Mouse (Mus musculus) liver, embryonic 14.5 days (tissue): ENCODE data around the gene Mmp9. TPM values are rescaled to one million over a fixed set of nuclear protein-coding genes. Genes with fewer than 3 reads are reported as not detected.

ENCODE experiments used
- ATAC-seq: fragments of 200-750 bp; cut with Nextera tagmentation; 2 replicates; pipeline ENCODE4 v1.8.0; 2017; ENCODE audit warnings: moderate number of reproducible peaks, mild to moderate bottlenecking, moderate library complexity; ENCODE audit not compliant: insufficient read depth
- DNase-seq, 3 experiments: peaks; one replicate each; pipeline ENCODE4 v3.0.0-alpha.2; 2012 to 2013; ENCODE audit warnings: low read depth in 3 of 3, low spot score in 3 of 3
- H3K27ac ChIP-seq: fragments of 300-500 bp; sonication (generic); 2 replicates; pipeline ENCODE4 v1.5.1; 2014; ENCODE audit warnings: moderate library complexity, mild to moderate bottlenecking, control low read depth, inconsistent platforms
- H3K27me3 ChIP-seq: fragments of 300-500 bp; sonication (generic); 2 replicates; pipeline ENCODE4 v1.6.1; 2014; ENCODE audit warnings: mild to moderate bottlenecking, low read length, moderate library complexity; ENCODE audit not compliant: control insufficient read depth, insufficient read depth
- H3K36me3 ChIP-seq: fragments of 300-500 bp; sonication (generic); replicated peaks from 2 replicates; pipeline ENCODE4 v1.6.1; 2014; ENCODE audit warnings: low read depth; ENCODE audit not compliant: control insufficient read depth, insufficient read depth
- H3K4me1 ChIP-seq, 2 experiments: fragments of 200-500 bp in 1 of 2; fragments of 300-500 bp in 1 of 2; sonication (generic) in 1 of 2; replicated peaks; 2 replicates each; pipeline ENCODE4 v1.6.1; 2012 to 2014; ENCODE audit warnings: antibody characterized with exemption in 1 of 2, inconsistent platforms in 1 of 2, low read length in 1 of 2; ENCODE audit not compliant: control insufficient read depth in 2 of 2, insufficient read depth in 2 of 2
- H3K4me2 ChIP-seq: fragments of 300-500 bp; sonication (generic); 2 replicates; pipeline ENCODE4 v1.6.1; 2014; ENCODE audit warnings: low read depth, mild to moderate bottlenecking, control low read depth, moderate library complexity
- H3K4me3 ChIP-seq, 2 experiments: fragments of 200-500 bp in 1 of 2; fragments of 300-500 bp in 1 of 2; sonication (generic) in 1 of 2; 2 replicates each; pipeline ENCODE4 v1.5.1; 2012 to 2014; ENCODE audit warnings: low read depth in 2 of 2, low read length in 2 of 2, mild to moderate bottlenecking in 2 of 2, control low read depth in 1 of 2, inconsistent platforms in 1 of 2, moderate library complexity in 1 of 2; ENCODE audit not compliant: insufficient read depth in 1 of 2
- H3K9ac ChIP-seq: fragments of 300-500 bp; sonication (generic); replicated peaks from 2 replicates; pipeline ENCODE4 v1.6.1; 2014; ENCODE audit warnings: mild to moderate bottlenecking, control low read depth, moderate library complexity
- H3K9me3 ChIP-seq: fragments of 300-500 bp; sonication (generic); 2 replicates; pipeline ENCODE4 v1.6.1; 2016; ENCODE audit warnings: low read length, mixed read lengths; ENCODE audit not compliant: control insufficient read depth
- CTCF ChIP-seq: IDR thresholded peaks from 2 replicates; pipeline ENCODE4 v1.5.1; 2016; ENCODE audit warnings: antibody characterized with exemption, low read depth, control low read depth
- EP300 ChIP-seq: IDR thresholded peaks from 2 replicates; pipeline ENCODE4 v1.6.1; 2016; ENCODE audit warnings: antibody characterized with exemption, low read depth
- WGBS: fragments of 180-500 bp; shearing (Covaris S2); extraction: QIAGEN DNeasy Blood & Tissue Kit; methylation state at CpG from one replicate; pipeline ENCODE4 v1.1.7; 2014; ENCODE audit not compliant: insufficient replicate concordance; 5-methylcytosine and 5-hydroxymethylcytosine counted together
- polyA plus RNA-seq, 2 experiments: library from polyadenylated mRNA; depleted of rRNA in 1 of 2; stranded (reverse) in 1 of 2; unstranded in 1 of 2; fragments of >200 nt; fragmentation: Nextera tagmentation in 1 of 2; extraction: Ambion mirVana in 1 of 2; gene quantifications; 2 replicates each; pipeline versions ENCODE4 v1.2.1 to v1.2.3; 2012 to 2014

Mmp9 gene
- polyA plus RNA-seq, 2 experiments = 0.97 to 1.2 TPM

GRCm38 (mm10) chr2:164939106-164939505, 1.5 kb upstream of the Mmp9 start:
- ATAC-seq (no peak), DNase-seq (no peak)
- Histone ChIP-seq H3K4me2 (peak overlapping the region; percentile 47), H3K27me3 (peaks cover 38% of the 10 kb centered on the region), H3K36me3 (no peaks in the 10 kb centered on the region), H3K9ac (no peak overlapping the region), H3K27ac (no peak overlapping the region), H3K4me3 (no peak overlapping the region), H3K9me3 (no peaks in the 10 kb centered on the region), H3K4me1 (peaks cover 0 to 5% of the 10 kb centered on the region in 2 experiments; a peak in 1 of 4 replicates)
- TF ChIP-seq CTCF (no peak), EP300 (no peak)
- 4% methylated on average over 11 of the region's 11 CpGs for WGBS

GRCm38 (mm10) chr2:164942692-164943290, 2.2 kb downstream of the Mmp9 start:
- Histone ChIP-seq H3K36me3 (no peaks in the 10 kb centered on the region), H3K4me1 (peaks cover 0 to 5% of the 10 kb centered on the region in 2 experiments; a peak in 1 of 4 replicates), H3K9ac (no peak overlapping the region), H3K4me2 (no peak overlapping the region), H3K9me3 (no peaks in the 10 kb centered on the region), H3K4me3 (no peak overlapping the region), H3K27ac (no peak overlapping the region), H3K27me3 (peaks cover 38% of the 10 kb centered on the region)
- no peak for DNase-seq
- TF ChIP-seq CTCF (no peak), EP300 (no peak)
- 1% methylated on average over 5 of the region's 5 CpGs for WGBS
- ATAC-seq = peak; percentile 15; the same call in 1 of the 2 replicates

GRCm38 (mm10) chr2:164947506-164947905, 6.9 kb downstream of the Mmp9 start:
- Histone ChIP-seq H3K9me3 (no peaks in the 10 kb centered on the region), H3K4me3 (no peak overlapping the region), H3K9ac (no peak overlapping the region), H3K27ac (no peak overlapping the region), H3K4me1 (peaks cover 0 to 2% of the 10 kb centered on the region in 2 experiments; a peak in 1 of 4 replicates), H3K36me3 (no peaks in the 10 kb centered on the region), H3K4me2 (no peak overlapping the region), H3K27me3 (peaks cover 44% of the 10 kb centered on the region)
- ATAC-seq (no peak), DNase-seq (no peak)
- WGBS = 9% methylated on average over 4 of the region's 4 CpGs
- TF ChIP-seq EP300 (no peak), CTCF (no peak)

GRCm38 (mm10) chr2:164947930-164948329, 7.3 kb downstream of the Mmp9 start:
- no peak for ATAC-seq
- no peak overlapping the region for H3K9ac ChIP-seq
- H3K27me3 ChIP-seq = peaks cover 44% of the 10 kb centered on the region
- H3K4me3 ChIP-seq = no peak overlapping the region
- H3K4me1 ChIP-seq = no peaks in the 10 kb centered on the region
- H3K27ac ChIP-seq = no peak overlapping the region
- 6% methylated on average over 7 of the region's 7 CpGs for WGBS
- H3K9me3 ChIP-seq = no peaks in the 10 kb centered on the region
- H3K36me3 ChIP-seq = no peaks in the 10 kb centered on the region
- no peak for DNase-seq
- no peak overlapping the region for H3K4me2 ChIP-seq
- TF ChIP-seq EP300 (no peak), CTCF (no peak)

GRCm38 (mm10) chr2:164948962-164949361, 8.4 kb downstream of the Mmp9 start:
- Histone ChIP-seq H3K9ac (no peak overlapping the region), H3K4me2 (no peak overlapping the region), H3K27ac (no peak overlapping the region), H3K9me3 (no peaks in the 10 kb centered on the region), H3K27me3 (peaks cover 44% of the 10 kb centered on the region), H3K4me3 (no peak overlapping the region), H3K4me1 (no peaks in the 10 kb centered on the region), H3K36me3 (no peaks in the 10 kb centered on the region)
- ATAC-seq = no peak
- no peak for DNase-seq
- WGBS = 8% methylated on average over 25 of the region's 25 CpGs
- TF ChIP-seq EP300 (no peak), CTCF (no peak)
